Mouse (Mus musculus): ENCODE measurements around the gene Cpne2. TPM values are rescaled to one million over a fixed set of nuclear protein-coding genes. Genes with fewer than 3 reads are reported as not detected.

Gene Cpne2
- polyA plus RNA-seq, 1 experiment from 2014 or later, result 8.8 TPM

- H3K4me1 ChIP-seq (ENCODE audit: control insufficient read depth, insufficient read depth, low read length), result no peaks in the 10 kb centered on the region
- no peak for ATAC-seq (replicated peaks; ENCODE audit: insufficient number of reproducible peaks, low FRiP score, low TSS enrichment, low read depth)
- no peak overlapping the region for H3K27ac ChIP-seq (replicated peaks; ENCODE audit: low read depth, low read length)
- no peaks in the 10 kb centered on the region for H3K36me3 ChIP-seq (replicated peaks; ENCODE audit: control insufficient read depth, insufficient read depth, low read depth, low read length)
- H3K9ac ChIP-seq (replicated peaks; ENCODE audit: low read length), result no peak overlapping the region
- H3K4me3 ChIP-seq (ENCODE audit: low read depth, low read length), result no peak overlapping the region
- H3K9me3 ChIP-seq (replicated peaks; ENCODE audit: control insufficient read depth, low read length), result no peaks in the 10 kb centered on the region
- no peaks in the 10 kb centered on the region for H3K27me3 ChIP-seq (ENCODE audit: control insufficient read depth, insufficient read depth, low read length)
- no peak for DNase-seq (ENCODE audit: low spot score)
- no peak overlapping the region for H3K4me2 ChIP-seq (ENCODE audit: low read depth, low read length)
- 43% methylated on average over 5 of the region's 5 CpGs for WGBS
Measured at GRCm38 (mm10) chr8:94515430-94516208, 17.2 kb upstream of the Cpne2 start.

- no peak for ATAC-seq (replicated peaks; ENCODE audit: insufficient number of reproducible peaks, low FRiP score, low TSS enrichment, low read depth)
- 29% methylated on average over 1 of the region's 1 CpGs for WGBS
- Histone ChIP-seq H3K4me2 (ENCODE audit: low read depth, low read length) (no peak overlapping the region), H3K9me3 (replicated peaks; ENCODE audit: control insufficient read depth, low read length) (no peaks in the 10 kb centered on the region), H3K27me3 (ENCODE audit: control insufficient read depth, insufficient read depth, low read length) (no peaks in the 10 kb centered on the region), H3K27ac (replicated peaks; ENCODE audit: low read depth, low read length) (no peak overlapping the region), H3K36me3 (replicated peaks; ENCODE audit: control insufficient read depth, insufficient read depth, low read depth, low read length) (no peaks in the 10 kb centered on the region), H3K4me1 (ENCODE audit: control insufficient read depth, insufficient read depth, low read length) (no peaks in the 10 kb centered on the region), H3K4me3 (ENCODE audit: low read depth, low read length) (no peak overlapping the region), H3K9ac (replicated peaks; ENCODE audit: low read length) (no peak overlapping the region)
- DNase-seq (ENCODE audit: low spot score), result no peak
Measured at GRCm38 (mm10) chr8:94516209-94516593, 16.6 kb upstream of the Cpne2 start.

DNA sequence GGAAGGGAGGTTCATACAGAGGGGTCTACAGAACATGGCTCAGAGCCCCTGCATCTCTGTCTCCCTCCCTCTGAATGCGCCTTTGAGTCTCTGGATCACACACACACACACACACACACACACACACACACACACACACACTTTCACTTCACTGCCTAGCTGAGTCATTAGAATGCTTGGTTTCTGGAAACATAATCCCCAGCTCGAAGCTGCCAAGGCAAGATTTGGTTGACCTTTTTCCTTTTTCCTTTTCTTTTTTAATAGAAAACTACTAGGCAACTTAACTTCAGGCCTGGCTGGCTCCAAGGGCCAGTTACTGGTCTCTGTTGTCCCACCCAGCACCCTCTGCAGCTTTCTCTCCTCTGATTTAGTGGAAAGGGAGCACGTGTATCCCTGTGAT is 16.0 kb upstream of the Cpne2 start:
- Histone ChIP-seq H3K27ac (replicated peaks; ENCODE audit: low read depth, low read length) (no peak overlapping the region), H3K36me3 (replicated peaks; ENCODE audit: control insufficient read depth, insufficient read depth, low read depth, low read length) (no peaks in the 10 kb centered on the region), H3K4me3 (ENCODE audit: low read depth, low read length) (no peak overlapping the region), H3K9me3 (replicated peaks; ENCODE audit: control insufficient read depth, low read length) (no peaks in the 10 kb centered on the region), H3K4me1 (ENCODE audit: control insufficient read depth, insufficient read depth, low read length) (no peaks in the 10 kb centered on the region), H3K27me3 (ENCODE audit: control insufficient read depth, insufficient read depth, low read length) (no peaks in the 10 kb centered on the region), H3K9ac (replicated peaks; ENCODE audit: low read length) (no peak overlapping the region), H3K4me2 (ENCODE audit: low read depth, low read length) (no peak overlapping the region)
- ATAC-seq (replicated peaks; ENCODE audit: insufficient number of reproducible peaks, low FRiP score, low TSS enrichment, low read depth) (no peak), DNase-seq (ENCODE audit: low spot score) (no peak)
- 55% methylated on average over 3 of the region's 3 CpGs for WGBS

DNA sequence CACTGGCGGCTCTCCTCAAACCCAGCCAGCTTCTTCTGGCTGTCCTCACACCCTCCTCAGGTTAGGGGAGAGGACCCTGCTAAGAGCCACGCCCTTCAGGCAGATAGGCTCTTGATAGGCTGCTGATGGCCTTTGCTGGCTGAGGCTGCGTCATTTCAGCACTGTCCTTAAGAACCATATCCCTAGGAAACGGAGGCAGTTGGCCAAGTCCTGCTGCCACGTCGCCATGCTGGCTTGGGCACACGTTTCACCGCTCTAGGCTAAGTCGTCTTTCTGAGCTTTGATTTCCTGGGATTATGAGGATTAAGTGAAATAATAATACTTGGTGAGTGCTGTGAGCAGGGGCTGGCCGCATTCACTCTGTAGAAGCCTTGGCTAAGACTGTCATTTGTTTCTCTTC is 14.5 kb upstream of the Cpne2 start:
- no peak for ATAC-seq (replicated peaks; ENCODE audit: insufficient number of reproducible peaks, low FRiP score, low TSS enrichment, low read depth)
- Histone ChIP-seq H3K9ac (replicated peaks; ENCODE audit: low read length) (no peak overlapping the region), H3K4me3 (ENCODE audit: low read depth, low read length) (no peak overlapping the region), H3K36me3 (replicated peaks; ENCODE audit: control insufficient read depth, insufficient read depth, low read depth, low read length) (no peaks in the 10 kb centered on the region), H3K4me1 (ENCODE audit: control insufficient read depth, insufficient read depth, low read length) (no peaks in the 10 kb centered on the region), H3K27me3 (ENCODE audit: control insufficient read depth, insufficient read depth, low read length) (no peaks in the 10 kb centered on the region), H3K9me3 (replicated peaks; ENCODE audit: control insufficient read depth, low read length) (no peaks in the 10 kb centered on the region), H3K27ac (replicated peaks; ENCODE audit: low read depth, low read length) (no peak overlapping the region), H3K4me2 (ENCODE audit: low read depth, low read length) (no peak overlapping the region)
- WGBS, result 78% methylated on average over 10 of the region's 10 CpGs
- no peak for DNase-seq (ENCODE audit: low spot score)

GRCm38 (mm10) chr8:94519021-94519420 is 13.8 kb upstream of the Cpne2 start:
- Histone ChIP-seq H3K27ac (replicated peaks; ENCODE audit: low read depth, low read length) (no peak overlapping the region), H3K4me3 (ENCODE audit: low read depth, low read length) (no peak overlapping the region), H3K4me2 (ENCODE audit: low read depth, low read length) (no peak overlapping the region), H3K9me3 (replicated peaks; ENCODE audit: control insufficient read depth, low read length) (no peaks in the 10 kb centered on the region), H3K36me3 (replicated peaks; ENCODE audit: control insufficient read depth, insufficient read depth, low read depth, low read length) (no peaks in the 10 kb centered on the region), H3K9ac (replicated peaks; ENCODE audit: low read length) (no peak overlapping the region), H3K27me3 (ENCODE audit: control insufficient read depth, insufficient read depth, low read length) (no peaks in the 10 kb centered on the region), H3K4me1 (ENCODE audit: control insufficient read depth, insufficient read depth, low read length) (no peaks in the 10 kb centered on the region)
- ATAC-seq (replicated peaks; ENCODE audit: insufficient number of reproducible peaks, low FRiP score, low TSS enrichment, low read depth) (no peak), DNase-seq (ENCODE audit: low spot score) (no peak)
- 92% methylated on average over 5 of the region's 5 CpGs for WGBS

GRCm38 (mm10) chr8:94521481-94521880 is 11.3 kb upstream of the Cpne2 start:
- H3K27ac ChIP-seq (replicated peaks; ENCODE audit: low read depth, low read length), result no peak overlapping the region
- no peak overlapping the region for H3K4me3 ChIP-seq (ENCODE audit: low read depth, low read length)
- no peaks in the 10 kb centered on the region for H3K27me3 ChIP-seq (ENCODE audit: control insufficient read depth, insufficient read depth, low read length)
- no peak overlapping the region for H3K4me2 ChIP-seq (ENCODE audit: low read depth, low read length)
- H3K4me1 ChIP-seq (ENCODE audit: control insufficient read depth, insufficient read depth, low read length), result no peaks in the 10 kb centered on the region
- ATAC-seq (replicated peaks; ENCODE audit: insufficient number of reproducible peaks, low FRiP score, low TSS enrichment, low read depth) (no peak), DNase-seq (ENCODE audit: low spot score) (no peak)
- H3K9ac ChIP-seq (replicated peaks; ENCODE audit: low read length), result no peak overlapping the region
- no peaks in the 10 kb centered on the region for H3K9me3 ChIP-seq (replicated peaks; ENCODE audit: control insufficient read depth, low read length)
- WGBS, result 51% methylated on average over 4 of the region's 4 CpGs
- H3K36me3 ChIP-seq (replicated peaks; ENCODE audit: control insufficient read depth, insufficient read depth, low read depth, low read length), result no peaks in the 10 kb centered on the region

- no peak for ATAC-seq (replicated peaks; ENCODE audit: insufficient number of reproducible peaks, low FRiP score, low TSS enrichment, low read depth)
- DNase-seq (ENCODE audit: low spot score), result no peak
Measured at GRCm38 (mm10) chr8:94522482-94522881, 10.3 kb upstream of the Cpne2 start.

DNA sequence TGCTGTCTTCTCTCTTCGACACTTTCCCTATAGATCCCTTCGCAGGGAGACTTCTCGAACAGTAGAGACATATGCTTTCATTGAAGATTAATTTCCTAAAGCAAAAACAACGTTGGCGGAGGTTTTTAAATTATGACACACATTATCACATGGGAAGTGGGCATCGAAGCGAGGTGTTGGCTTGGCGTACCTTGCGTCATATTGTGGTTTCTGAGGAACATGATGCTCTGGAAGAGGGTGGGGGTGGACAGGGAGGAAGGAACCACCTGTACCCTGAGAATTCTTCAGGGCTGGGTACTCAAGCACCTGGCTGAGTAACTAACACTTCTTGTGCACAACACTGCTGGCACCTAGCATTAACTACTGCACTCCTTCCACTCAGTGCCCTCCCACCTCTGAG is 8.2 kb upstream of the Cpne2 start:
- DNase-seq (ENCODE audit: low spot score) (no peak), ATAC-seq (replicated peaks; ENCODE audit: insufficient number of reproducible peaks, low FRiP score, low TSS enrichment, low read depth) (no peak)
- Histone ChIP-seq H3K27me3 (ENCODE audit: control insufficient read depth, insufficient read depth, low read length) (no peaks in the 10 kb centered on the region), H3K4me1 (ENCODE audit: control insufficient read depth, insufficient read depth, low read length) (no peaks in the 10 kb centered on the region), H3K36me3 (replicated peaks; ENCODE audit: control insufficient read depth, insufficient read depth, low read depth, low read length) (no peaks in the 10 kb centered on the region), H3K9me3 (replicated peaks; ENCODE audit: control insufficient read depth, low read length) (no peaks in the 10 kb centered on the region), H3K9ac (replicated peaks; ENCODE audit: low read length) (no peak overlapping the region), H3K4me2 (ENCODE audit: low read depth, low read length) (no peak overlapping the region), H3K4me3 (ENCODE audit: low read depth, low read length) (no peak overlapping the region), H3K27ac (replicated peaks; ENCODE audit: low read depth, low read length) (no peak overlapping the region)
- WGBS, result 89% methylated on average over 9 of the region's 9 CpGs

More at GRCm38 (mm10) chr8:94522482-94522881, 10.3 kb upstream of the Cpne2 start:
- Histone ChIP-seq H3K36me3 (replicated peaks; ENCODE audit: control insufficient read depth, insufficient read depth, low read depth, low read length) (no peaks in the 10 kb centered on the region), H3K9me3 (replicated peaks; ENCODE audit: control insufficient read depth, low read length) (no peaks in the 10 kb centered on the region), H3K27ac (replicated peaks; ENCODE audit: low read depth, low read length) (no peak overlapping the region), H3K4me2 (ENCODE audit: low read depth, low read length) (no peak overlapping the region), H3K4me3 (ENCODE audit: low read depth, low read length) (no peak overlapping the region), H3K9ac (replicated peaks; ENCODE audit: low read length) (no peak overlapping the region), H3K4me1 (ENCODE audit: control insufficient read depth, insufficient read depth, low read length) (no peaks in the 10 kb centered on the region), H3K27me3 (ENCODE audit: control insufficient read depth, insufficient read depth, low read length) (no peaks in the 10 kb centered on the region)
- WGBS, result 78% methylated on average over 3 of the region's 3 CpGs
